Mouse (Mus musculus): ENCODE measurements at regions not wholly inside any gene's neighbourhood (a gene's known extent, or its start where the extent isn't known, plus 50 kb on each side); places are given as distances from the start of the nearest gene placed in this dataset.

DNA sequence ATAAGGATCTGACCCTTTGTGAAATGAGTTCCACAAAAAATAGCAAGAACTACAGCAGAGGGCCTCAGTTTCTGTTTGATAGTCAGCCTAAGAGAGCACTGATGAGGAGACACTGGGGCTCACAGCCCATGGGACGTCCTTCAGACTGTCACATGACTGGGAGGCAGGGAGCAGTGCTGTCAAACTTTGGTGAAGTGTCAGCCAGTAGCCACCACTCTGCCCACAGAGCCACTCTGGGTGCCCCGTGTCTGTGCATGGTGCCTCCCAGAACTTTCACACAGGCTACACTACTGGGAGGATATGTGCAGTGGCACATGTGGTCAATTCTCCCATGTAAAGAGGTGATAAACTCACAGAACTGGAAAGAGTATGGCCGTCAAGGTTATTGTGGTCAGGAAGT lies 60.7 kb upstream of the Bod1 start (continued):
- no peak for TF ChIP-seq ZNF384 (IDR thresholded peaks at IDR 0.05; ENCODE audit: low read depth, low read length)
- TF ChIP-seq PAX5 (IDR thresholded peaks at IDR 0.05; ENCODE audit: low read length): no peak

DNA sequence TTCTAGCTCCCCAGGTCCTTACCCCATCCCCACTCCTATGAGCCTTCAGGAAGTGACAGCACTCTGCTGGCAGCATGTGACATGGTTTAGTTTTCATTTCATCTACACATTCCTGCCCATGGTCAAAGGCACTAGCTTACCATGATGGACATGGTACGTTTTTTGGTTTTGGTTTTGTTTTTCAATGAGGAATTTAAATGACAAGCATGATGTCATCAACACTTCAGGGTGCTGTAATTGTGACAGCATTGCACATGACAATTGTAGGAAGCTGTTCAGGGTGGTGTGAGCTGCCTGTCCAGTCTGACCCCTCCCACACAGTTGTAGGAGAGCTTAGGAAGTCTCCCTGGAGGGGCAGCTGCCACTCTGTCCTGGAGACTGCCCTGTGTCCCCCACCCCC lies 61.3 kb upstream of the Bod1 start:
- peaks cover 45 to 74% of the 10 kb centered on the region in 2 experiments for H3K4me1 ChIP-seq (ENCODE audit: control insufficient read depth in 1 of 2, insufficient read depth in 2 of 2)
- peak; percentile 65 for DNase-seq (ENCODE audit: extremely low read depth)
- in situ Hi-C loops (cut with MboI; ENCODE audit: low pct_ligation_motif_present, low pct_unique_long_range_greater_than_20kb, low sequenced_read_pairs): no loop called here
- no peaks in the 10 kb centered on the region for H3K27me3 ChIP-seq (replicated peaks)
- dilution Hi-C loops (cut with MboI; ENCODE audit: extremely low pct_ligation_motif_present, extremely low pct_unique_long_range_greater_than_20kb, low sequenced_read_pairs): no loop called here
- H3K4me2 ChIP-seq (ENCODE audit: insufficient read depth, low read depth, poor library complexity, severe bottlenecking): peak overlapping the region; percentile 71
- H3K27ac ChIP-seq (ENCODE audit: insufficient read depth, low read depth): peak overlapping the region; percentile 63
- no peaks in the 10 kb centered on the region for H3K36me3 ChIP-seq (replicated peaks in 1 of 2; ENCODE audit: control insufficient read depth in 1 of 2, insufficient read depth in 1 of 2, low read length in 1 of 2)
- H3K9ac ChIP-seq (ENCODE audit: insufficient read depth, low read depth): peak overlapping the region; percentile 12; the same call in 1 of the 2 replicates
- no peaks in the 10 kb centered on the region for H3K9me3 ChIP-seq (replicated peaks; ENCODE audit: low read length)
- peak overlapping the region in 2 of 3 experiments; percentile 6 to 17 for H3K4me3 ChIP-seq (replicated peaks in 1 of 3; ENCODE audit: low read depth in 2 of 3, low read length in 2 of 3, poor library complexity in 1 of 3)
- H3K79me2 ChIP-seq (replicated peaks; ENCODE audit: control insufficient read depth, extremely low read depth, insufficient read depth, poor library complexity, severe bottlenecking): no peaks in the 10 kb centered on the region
- TF ChIP-seq MAX (IDR thresholded peaks at IDR 0.05; ENCODE audit: low read length) (peak; percentile 54; the same call in 1 of the 2 replicates), PAX5 (IDR thresholded peaks at IDR 0.05; ENCODE audit: low read length) (no peak), IRF4 (IDR thresholded peaks at IDR 0.05; ENCODE audit: low read depth, low read length) (peak; percentile 44), NRF1 (IDR thresholded peaks at IDR 0.05; ENCODE audit: low read depth, low read length) (no peak; the same call in 1 of the 2 replicates), GABPA (IDR thresholded peaks at IDR 0.05; ENCODE audit: insufficient replicate concordance, low read depth, low read length) (0 out of 2 replicates have a peak, but pooled peaks have one; percentile 28), E2F4 (IDR thresholded peaks at IDR 0.05; ENCODE audit: insufficient replicate concordance, low read depth, low read length) (no peak), CTCF (conservative IDR thresholded peaks at IDR 0.05 in 1 of 2, IDR thresholded peaks at IDR 0.05 in 1 of 2; ENCODE audit: low read depth in 2 of 2, low read length in 2 of 2) (no peak), ZC3H11A (IDR thresholded peaks at IDR 0.05; ENCODE audit: low read depth, low read length) (no peak), TBP (conservative IDR thresholded peaks at IDR 0.05; ENCODE audit: low read depth, low read length) (0 out of 2 replicates have a peak, but pooled peaks have one; percentile 29), MAZ (IDR thresholded peaks at IDR 0.05; ENCODE audit: low read depth, low read length) (peak; percentile 48; the same call in 1 of the 2 replicates), CHD2 (IDR thresholded peaks at IDR 0.05; ENCODE audit: low read length) (peak; percentile 45; the same call in 1 of the 2 replicates), ELF1 (IDR thresholded peaks at IDR 0.05; ENCODE audit: low read depth, low read length) (0 out of 2 replicates have a peak, but pooled peaks have one; percentile 11), RCOR1 (conservative IDR thresholded peaks at IDR 0.05; ENCODE audit: low read depth, low read length) (no peak), MEF2A (IDR thresholded peaks at IDR 0.05; ENCODE audit: borderline replicate concordance, low read depth, low read length) (peak; percentile 50; the same call in 1 of the 2 replicates), UBTF (IDR thresholded peaks at IDR 0.05; ENCODE audit: low read depth, low read length) (no peak), MXI1 (IDR thresholded peaks at IDR 0.05; ENCODE audit: low read depth, low read length) (peak; percentile 85), POLR2AphosphoS2 (IDR thresholded peaks at IDR 0.05; ENCODE audit: low read depth, low read length) (no peak), ETS1 (conservative IDR thresholded peaks at IDR 0.05; ENCODE audit: low read depth, low read length) (peak; percentile 90), NELFE (IDR thresholded peaks at IDR 0.05; ENCODE audit: low read depth, low read length) (0 out of 2 replicates have a peak, but pooled peaks have one; percentile 29), HCFC1 (IDR thresholded peaks at IDR 0.05; ENCODE audit: low read depth, low read length) (no peak), MAFK (IDR thresholded peaks at IDR 0.05; ENCODE audit: insufficient replicate concordance, low read length) (0 out of 2 replicates have a peak, but pooled peaks have one; percentile 11), USF1 (IDR thresholded peaks at IDR 0.05; ENCODE audit: low read depth, low read length) (no peak), POLR2A (IDR thresholded peaks at IDR 0.05; ENCODE audit: low read depth, low read length) (no peak), JUN (IDR thresholded peaks at IDR 0.05; ENCODE audit: insufficient read depth, low read depth, low read length) (peak; percentile 60), RAD21 (IDR thresholded peaks at IDR 0.05; ENCODE audit: low read depth, low read length) (no peak), SIN3A (IDR thresholded peaks at IDR 0.05; ENCODE audit: low read length) (peak; percentile 75), ZMIZ1 (IDR thresholded peaks at IDR 0.05; ENCODE audit: low read depth, low read length) (no peak), BHLHE40 (IDR thresholded peaks at IDR 0.05; ENCODE audit: low read depth, low read length) (peak; percentile 86), KAT2A (IDR thresholded peaks at IDR 0.05; ENCODE audit: insufficient replicate concordance, low read length) (no peak), EP300 (IDR thresholded peaks at IDR 0.05; ENCODE audit: low read length) (peak; percentile 62; the same call in 1 of the 2 replicates), CHD1 (IDR thresholded peaks at IDR 0.05; ENCODE audit: low read depth, low read length) (no peak), ZNF384 (IDR thresholded peaks at IDR 0.05; ENCODE audit: low read depth, low read length) (no peak), JUND (conservative IDR thresholded peaks at IDR 0.05; ENCODE audit: low read depth, low read length) (peak; percentile 74), TCF12 (IDR thresholded peaks at IDR 0.05; ENCODE audit: low read depth, low read length) (peak; percentile 8; the same call in 1 of the 2 replicates), MYC (IDR thresholded peaks at IDR 0.05; ENCODE audit: low read depth, low read length) (peak; percentile 67; the same call in 1 of the 2 replicates), SMC3 (IDR thresholded peaks at IDR 0.05; ENCODE audit: low read depth, low read length) (0 out of 2 replicates have a peak, but pooled peaks have one; percentile 12), USF2 (conservative IDR thresholded peaks at IDR 0.05; ENCODE audit: low read depth, low read length) (no peak)

Measured in CH12.LX (cell line).